Mouse (Mus musculus) frontal cortex, postnatal 25 days (tissue): Measurements from ENCODE around the gene Akap2.

ENCODE experiments used
- DNase-seq, 2 experiments: peaks; one replicate each; pipeline ENCODE4 v3.0.0; 2022; ENCODE audit warnings: low spot score in 2 of 2

Akap2 gene

GRCm38 (mm10) chr4:57794547-57794946, 77.1 kb downstream of the Akap2 start:
- DNase-seq, result no peak

GRCm38 (mm10) chr4:57797548-57798285, 80.3 kb downstream of the Akap2 start:
- no peak for DNase-seq

DNA sequence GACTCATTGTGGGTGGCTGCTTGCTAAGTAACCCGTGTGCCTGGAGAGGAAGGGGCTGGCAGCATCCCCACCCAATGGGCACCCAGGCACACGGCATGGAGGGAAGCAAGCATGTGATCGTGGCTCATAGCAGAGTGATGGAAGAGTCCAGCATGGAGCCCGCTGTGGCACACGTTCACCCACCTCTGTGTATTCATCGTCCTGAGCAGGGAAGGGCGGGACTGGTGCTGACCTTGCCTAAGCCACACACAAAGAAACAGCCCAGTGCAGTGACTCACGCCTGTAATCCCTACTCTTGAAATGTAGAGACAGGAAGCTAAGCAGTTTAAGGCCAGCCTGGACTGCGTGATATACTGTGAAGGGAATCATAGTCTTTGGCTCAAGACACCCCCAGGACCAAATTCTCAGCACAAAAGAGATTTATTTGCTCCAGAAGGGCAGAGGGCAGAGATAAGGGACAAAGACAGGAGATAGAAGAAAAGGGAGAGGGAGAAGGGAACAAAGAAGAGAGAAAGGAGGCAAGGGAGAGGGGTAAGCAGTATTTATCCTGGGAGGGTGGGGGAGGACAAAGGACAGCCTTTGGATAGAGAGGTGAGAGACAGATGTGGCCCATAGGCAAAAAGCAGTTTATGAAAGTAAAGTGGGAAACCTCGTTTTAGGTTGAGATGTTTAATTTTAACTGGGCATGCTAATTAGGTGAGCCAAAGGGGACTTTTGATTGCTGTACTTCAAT, 81.0 kb downstream of the Akap2 start:
- no peak for DNase-seq

- no peak for DNase-seq
These were observed 81.8 kb downstream of the Akap2 start for GRCm38 (mm10) chr4:57799297-57799696.

GRCm38 (mm10) chr4:57801239-57801638, 83.8 kb downstream of the Akap2 start:
- DNase-seq, result no peak

DNA sequence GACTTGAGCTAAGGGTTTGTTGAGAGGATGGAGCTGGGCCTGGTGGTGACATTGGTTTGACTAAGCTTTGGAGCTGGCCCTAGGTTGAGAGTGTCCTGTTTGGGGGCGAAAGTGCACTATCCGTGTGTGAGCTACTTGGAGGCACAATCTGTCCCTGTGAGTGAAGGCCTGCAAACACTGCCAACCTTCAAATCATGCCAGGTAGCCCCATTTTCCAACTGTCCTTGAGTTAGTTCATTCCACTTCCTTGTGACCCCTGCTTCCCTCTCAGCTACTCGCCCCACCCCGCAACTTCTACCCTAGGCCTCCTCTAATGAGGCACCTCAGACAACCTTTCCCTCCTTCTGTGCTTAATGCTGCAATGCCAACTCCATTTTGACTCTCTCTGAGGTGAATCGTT, 84.5 kb downstream of the Akap2 start:
- no peak for DNase-seq

DNA sequence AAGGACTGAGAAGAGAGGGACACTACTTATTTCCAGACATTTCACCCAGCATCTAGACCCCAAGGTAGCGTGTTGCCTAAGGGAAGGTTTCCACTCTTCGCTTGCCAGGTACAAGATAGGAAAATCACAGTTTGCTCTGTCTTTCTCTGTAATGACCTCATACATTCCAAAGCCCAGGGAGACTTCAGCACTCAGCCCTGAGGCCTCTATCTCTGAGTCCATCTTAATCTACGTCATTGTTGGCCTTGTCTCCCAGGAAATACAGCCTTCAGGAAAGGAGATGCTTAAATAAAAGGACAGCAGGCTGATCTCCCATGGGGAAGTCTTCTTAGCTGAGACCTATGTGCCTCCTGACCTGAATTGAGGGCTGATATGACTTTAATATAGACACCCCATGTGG, 85.0 kb downstream of the Akap2 start:
- DNase-seq, result no peak

GRCm38 (mm10) chr4:57804902-57805301, 87.4 kb downstream of the Akap2 start:
- DNase-seq, result no peak

DNA sequence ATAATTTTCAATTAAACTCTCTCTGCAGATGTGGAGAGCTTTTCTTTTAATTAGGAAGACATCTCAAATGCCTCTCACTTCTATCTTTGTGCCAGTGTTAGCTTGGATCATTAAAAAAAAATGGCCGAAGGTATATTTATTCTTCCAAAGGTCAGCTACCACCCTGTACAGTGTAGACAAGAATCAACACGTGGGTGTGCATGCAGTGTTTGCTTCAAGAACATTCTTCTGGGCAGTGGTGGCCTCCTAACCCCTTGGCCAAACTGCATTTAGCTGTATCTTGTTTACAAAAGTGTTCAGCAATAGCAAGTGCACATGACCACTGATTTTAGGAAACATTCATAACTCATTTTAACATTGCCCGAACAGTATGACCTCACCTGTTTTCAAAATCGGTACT, 92.0 kb downstream of the Akap2 start:
- no peak for DNase-seq

DNA sequence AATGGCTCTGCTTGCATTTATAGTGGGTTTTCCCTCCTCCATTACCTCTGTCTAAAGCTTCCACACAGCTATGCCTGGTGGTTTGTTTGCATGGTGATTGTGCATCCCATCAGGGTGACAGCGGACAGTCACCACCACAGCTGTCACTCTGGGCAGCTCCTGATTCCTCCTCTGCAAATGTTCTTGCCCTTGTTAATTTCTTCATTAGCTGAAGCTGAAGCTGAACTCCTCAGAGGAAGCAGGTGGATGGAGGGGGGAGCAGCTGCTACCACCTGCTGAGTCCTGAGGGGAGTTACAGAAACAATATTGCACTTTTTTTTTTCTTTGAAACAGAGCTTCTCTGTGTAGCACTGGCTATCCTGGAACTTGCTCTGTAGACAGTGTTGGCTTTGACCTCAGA, 94.6 kb downstream of the Akap2 start:
- DNase-seq, result no peak

GRCm38 (mm10) chr4:57812916-57813575, 95.6 kb downstream of the Akap2 start:
- no peak for DNase-seq

DNA sequence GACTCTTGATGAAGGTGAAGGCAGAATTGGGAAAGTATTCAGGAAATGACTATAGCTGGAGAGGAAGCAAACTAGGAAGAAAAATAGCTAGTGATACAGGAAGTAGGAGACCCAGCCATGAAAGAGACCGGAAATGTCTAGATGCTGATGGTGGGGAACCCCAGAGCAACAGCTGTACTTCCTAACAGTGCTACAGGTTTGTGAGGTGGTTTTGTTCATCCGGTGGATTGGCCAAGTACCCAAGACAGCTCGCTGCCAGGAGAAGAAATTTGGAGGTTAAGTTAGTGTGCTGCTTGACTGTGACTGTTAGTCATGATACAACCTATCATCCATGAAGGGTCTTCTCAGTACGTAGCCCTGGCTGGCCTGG, 96.1 kb downstream of the Akap2 start:
- DNase-seq, result no peak

GRCm38 (mm10) chr4:57815355-57815754, 97.9 kb downstream of the Akap2 start:
- no peak for DNase-seq

DNA sequence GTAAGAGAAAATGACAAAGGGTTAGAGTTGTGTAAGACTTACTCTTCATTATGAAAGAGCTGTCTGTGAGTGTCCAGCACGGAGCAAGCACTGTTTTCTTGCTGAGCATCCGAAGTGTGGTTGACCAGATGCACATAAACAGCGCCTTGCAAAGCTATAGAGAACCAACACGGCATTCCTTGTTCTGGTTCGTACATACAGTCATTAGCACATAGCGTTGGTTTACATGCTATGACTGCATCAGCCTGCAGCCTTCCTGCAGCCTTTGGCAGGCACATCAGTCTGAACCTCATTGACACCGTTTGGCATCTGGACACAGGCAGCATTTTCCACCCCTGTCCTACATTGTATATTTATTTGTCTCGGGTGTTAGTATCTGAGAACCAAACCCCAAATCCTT, 98.7 kb downstream of the Akap2 start:
- no peak for DNase-seq

DNA sequence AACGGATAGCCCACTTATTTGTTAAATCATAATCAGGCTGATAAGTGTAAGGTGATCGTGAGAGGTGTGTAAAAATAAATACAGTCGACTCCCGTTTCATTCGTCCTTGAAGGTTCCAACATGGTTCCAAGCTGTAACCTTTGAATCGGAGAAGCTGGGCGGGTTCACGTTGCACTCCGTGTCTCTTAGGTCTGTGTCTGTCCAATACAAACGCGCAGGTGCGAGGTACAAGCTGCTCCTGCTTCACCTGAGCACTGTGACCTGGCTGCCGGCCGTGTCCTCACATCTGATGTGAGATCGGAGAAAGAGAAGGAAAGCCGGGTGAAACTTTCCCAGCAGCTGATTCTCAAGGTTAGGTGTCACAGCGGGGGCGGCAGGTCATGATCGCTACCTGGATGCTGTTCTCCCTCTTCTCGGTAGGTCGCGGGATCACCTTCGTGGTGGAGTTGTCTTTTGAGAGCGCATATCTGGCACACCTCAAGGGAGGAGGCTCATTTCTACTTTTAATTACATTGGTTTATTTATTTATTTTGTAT, 103.5 kb downstream of the Akap2 start:
- DNase-seq, result no peak

GRCm38 (mm10) chr4:57821556-57822356, 104.3 kb downstream of the Akap2 start:
- no peak for DNase-seq

DNA sequence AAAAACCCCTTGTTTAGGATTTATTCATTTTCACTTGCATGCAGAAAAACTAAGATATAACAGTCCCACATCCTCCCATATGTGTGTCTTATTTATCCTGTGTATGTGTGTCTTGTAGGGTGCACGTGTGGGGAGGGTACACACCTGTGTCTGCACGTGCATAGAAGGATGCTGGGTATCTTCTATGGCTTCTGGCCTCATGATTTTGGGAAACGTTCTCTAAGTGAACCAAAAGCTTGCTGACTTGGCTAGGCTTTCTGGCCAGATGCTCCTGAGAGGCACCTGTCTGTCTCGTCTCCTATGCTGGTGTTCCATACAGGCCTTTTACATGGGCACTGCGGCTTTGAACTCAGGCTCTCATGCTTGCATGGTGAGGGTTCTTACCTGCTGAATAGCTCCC, 105.2 kb downstream of the Akap2 start:
- DNase-seq, result no peak

DNA sequence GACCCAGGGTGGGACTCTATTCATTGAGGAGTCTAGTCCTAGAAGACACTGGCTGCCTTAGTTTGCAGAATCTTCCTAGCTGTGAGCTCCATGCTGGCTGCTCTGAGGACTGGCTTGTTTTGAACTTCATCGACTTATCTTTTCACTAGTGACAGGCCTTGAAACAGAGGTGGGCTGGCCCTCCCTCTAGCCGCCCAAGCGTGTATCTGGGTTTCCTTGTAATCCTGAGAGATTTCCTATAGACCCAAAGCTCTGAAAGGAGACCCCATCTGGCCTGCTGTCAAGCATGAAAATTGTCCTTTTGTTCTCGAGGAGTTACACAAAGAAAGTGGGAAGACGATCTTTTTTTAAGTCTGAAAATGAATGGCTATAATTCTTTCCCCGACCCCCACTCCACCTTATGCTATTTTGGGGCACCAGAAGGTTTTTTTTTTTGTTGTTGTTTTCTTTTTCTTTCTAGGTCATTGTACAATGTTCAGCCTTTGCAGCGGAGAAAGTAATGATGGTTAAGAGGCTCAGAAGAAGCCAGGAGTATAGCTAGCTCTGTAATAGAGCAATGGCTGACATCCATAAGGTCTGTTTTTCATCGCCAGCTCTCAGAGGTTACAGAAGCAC, 107.3 kb downstream of the Akap2 start:
- DNase-seq, result no peak

GRCm38 (mm10) chr4:57826272-57826671, 108.8 kb downstream of the Akap2 start:
- no peak for DNase-seq

- no peak for DNase-seq
These were observed 111.7 kb downstream of the Akap2 start for GRCm38 (mm10) chr4:57829131-57829530.

DNA sequence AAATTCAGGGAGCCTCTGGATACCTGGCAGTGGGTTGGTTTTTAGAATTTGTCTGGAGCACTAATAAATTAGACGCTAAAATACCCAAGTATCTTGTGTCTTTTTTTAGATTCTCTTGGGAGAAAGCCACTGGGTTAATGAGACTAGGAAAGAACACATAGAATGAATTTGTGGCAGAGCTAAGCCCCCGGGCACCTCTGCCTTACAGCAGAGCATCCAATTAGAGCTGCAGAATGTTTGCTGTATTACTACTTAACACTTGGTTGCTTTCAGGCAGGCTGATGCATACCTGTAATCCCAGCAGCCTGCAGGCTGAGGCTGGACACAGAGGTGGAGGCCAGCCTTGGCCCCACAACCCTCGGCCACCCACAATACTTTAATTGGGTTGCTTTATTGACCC, 112.3 kb downstream of the Akap2 start:
- no peak for DNase-seq
